Mouse (Mus musculus) heart, embryonic 14.5 days (tissue): Measurements from ENCODE around the gene Fam149a. TPM values are rescaled to one million over a fixed set of nuclear protein-coding genes. Genes with fewer than 3 reads are reported as not detected.

Experiments
- ATAC-seq: fragments of 200-750 bp; cut with Nextera tagmentation; 2 replicates; pipeline ENCODE4 v1.8.0; 2017; ENCODE audit warnings: low read depth, moderate TSS enrichment; ENCODE audit not compliant: insufficient number of reproducible peaks, insufficient read depth, low FRiP score
- H3K27ac ChIP-seq, 2 experiments: fragments of 200-500 bp in 1 of 2; fragments of 300-500 bp in 1 of 2; sonication (generic) in 1 of 2; replicated peaks in 1 of 2; 2 replicates each; pipeline ENCODE4 v1.5.1; 2012 to 2014; ENCODE audit warnings: low read depth in 2 of 2, low read length in 2 of 2, control low read depth in 1 of 2, mild to moderate bottlenecking in 1 of 2, mixed read lengths in 1 of 2; ENCODE audit not compliant: control insufficient read depth in 1 of 2, insufficient read depth in 1 of 2
- H3K27me3 ChIP-seq: fragments of 300-500 bp; sonication (generic); 2 replicates; pipeline ENCODE4 v1.6.1; 2014; ENCODE audit warnings: mild to moderate bottlenecking, low read length, control low read depth; ENCODE audit not compliant: control insufficient read depth, insufficient read depth
- H3K36me3 ChIP-seq: fragments of 300-500 bp; sonication (generic); 2 replicates; pipeline ENCODE4 v1.6.1; 2014; ENCODE audit warnings: mild to moderate bottlenecking, control low read depth, low read length, mixed read lengths; ENCODE audit not compliant: control insufficient read depth, insufficient read depth
- H3K4me1 ChIP-seq, 2 experiments: fragments of 200-500 bp in 1 of 2; fragments of 300-500 bp in 1 of 2; sonication (generic) in 1 of 2; 2 replicates each; pipeline ENCODE4 v1.6.1; 2012 to 2014; ENCODE audit warnings: low read length in 2 of 2, control low read depth in 1 of 2, mixed read lengths in 1 of 2; ENCODE audit not compliant: control insufficient read depth in 2 of 2, insufficient read depth in 2 of 2
- H3K4me2 ChIP-seq: fragments of 300-500 bp; sonication (generic); 2 replicates; pipeline ENCODE4 v1.6.1; 2014; ENCODE audit warnings: mild to moderate bottlenecking, low read length
- H3K4me3 ChIP-seq, 2 experiments: fragments of 200-500 bp in 1 of 2; fragments of 300-500 bp in 1 of 2; sonication (generic) in 1 of 2; 2 replicates each; pipeline ENCODE4 v1.5.1; 2012 to 2014; ENCODE audit warnings: low read length in 2 of 2, mild to moderate bottlenecking in 2 of 2, control low read depth in 1 of 2, low read depth in 1 of 2, moderate library complexity in 1 of 2; ENCODE audit not compliant: control insufficient read depth in 1 of 2, insufficient read depth in 1 of 2
- H3K9ac ChIP-seq: fragments of 300-500 bp; sonication (generic); 2 replicates; pipeline ENCODE4 v1.6.1; 2014; ENCODE audit warnings: mild to moderate bottlenecking, low read length
- H3K9me3 ChIP-seq: fragments of 300-500 bp; sonication (generic); 2 replicates; pipeline ENCODE4 v1.6.1; 2016; ENCODE audit warnings: low read length, control low read depth; ENCODE audit not compliant: control insufficient read depth
- WGBS: fragments of 180-500 bp; shearing (Covaris S2); extraction: QIAGEN DNeasy Blood & Tissue Kit; methylation state at CpG from one replicate; pipeline ENCODE4 v1.1.7; 2014; 5-methylcytosine and 5-hydroxymethylcytosine counted together
- polyA plus RNA-seq: library from polyadenylated mRNA; unstranded; fragments of >200 nt; fragmentation: Nextera tagmentation; extraction: Ambion mirVana; gene quantifications from 2 replicates; pipeline ENCODE4 v1.2.1, GENCODE M21; 2014

The Fam149a gene
- polyA plus RNA-seq, 1 experiment from 2014 or later = 3.6 TPM

- under 1% methylated on average over 38 of the region's 38 CpGs for WGBS
- ATAC-seq = 0 out of 2 replicates have a peak, but pooled peaks have one; percentile 9
- Histone ChIP-seq H3K36me3 (no peaks in the 10 kb centered on the region), H3K27ac (no peak overlapping the region), H3K4me1 (peaks cover 6 to 11% of the 10 kb centered on the region in 2 experiments; a peak in 3 of 4 replicates), H3K27me3 (peaks cover 15% of the 10 kb centered on the region; the same call in 1 of the 2 replicates), H3K9me3 (no peaks in the 10 kb centered on the region), H3K4me3 (peak overlapping the region; percentile 30 to 39), H3K4me2 (peak overlapping the region; percentile 81), H3K9ac (peak overlapping the region; percentile 51)
These were observed 772 bp downstream of the Fam149a start for GRCm38 (mm10) chr8:45381075-45381962.

GRCm38 (mm10) chr8:45380598-45380997 is 1.5 kb downstream of the Fam149a start:
- Histone ChIP-seq H3K9me3 (no peaks in the 10 kb centered on the region), H3K27ac (no peak overlapping the region), H3K36me3 (no peaks in the 10 kb centered on the region), H3K9ac (no peak overlapping the region), H3K4me3 (no peak overlapping the region), H3K4me1 (peaks cover 6 to 11% of the 10 kb centered on the region in 2 experiments; a peak in 3 of 4 replicates), H3K4me2 (peak overlapping the region; percentile 81), H3K27me3 (peaks cover 15% of the 10 kb centered on the region; the same call in 1 of the 2 replicates)
- no peak for ATAC-seq
- WGBS = 21% methylated on average over 4 of the region's 4 CpGs

DNA sequence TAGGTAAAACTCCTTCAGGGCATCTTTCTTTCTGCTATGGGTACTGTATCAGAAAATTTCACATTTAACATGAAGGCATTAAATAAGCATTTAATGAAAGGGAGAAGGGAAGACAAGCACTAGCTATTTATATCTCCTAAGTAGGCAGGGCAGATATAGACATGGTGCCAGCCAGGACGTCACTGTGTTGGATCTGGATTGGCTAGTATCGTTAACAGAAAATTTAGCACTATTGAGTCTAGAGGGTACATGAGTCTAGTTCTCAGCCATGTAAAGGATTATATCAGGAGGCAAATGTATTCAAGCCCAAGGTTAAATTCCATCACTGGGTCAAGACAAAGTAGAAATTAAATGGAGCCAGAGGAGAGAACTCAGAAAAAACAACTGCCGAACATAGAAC is 8.0 kb downstream of the Fam149a start:
- WGBS = 42% methylated on average over 3 of the region's 3 CpGs

GRCm38 (mm10) chr8:45367154-45367553 is 14.9 kb downstream of the Fam149a start:
- no peak overlapping the region for H3K27ac ChIP-seq
- no peaks in the 10 kb centered on the region for H3K36me3 ChIP-seq
- H3K9ac ChIP-seq = no peak overlapping the region
- no peak for ATAC-seq
- H3K4me2 ChIP-seq = no peak overlapping the region
- H3K9me3 ChIP-seq = no peaks in the 10 kb centered on the region
- 0 out of 4 replicates have a peak, but pooled peaks cover 0 to 2% of the 10 kb centered on the region in 2 experiments for H3K4me1 ChIP-seq
- 69% methylated on average over 1 of the region's 1 CpGs for WGBS
- no peaks in the 10 kb centered on the region for H3K27me3 ChIP-seq
- H3K4me3 ChIP-seq = no peak overlapping the region

More for the DNA sequence above, 8.0 kb downstream of the Fam149a start:
- no peaks in the 10 kb centered on the region for H3K27me3 ChIP-seq
- no peak overlapping the region for H3K4me2 ChIP-seq
- H3K9ac ChIP-seq = no peak overlapping the region
- ATAC-seq = no peak
- H3K27ac ChIP-seq = no peak overlapping the region
- 0 out of 4 replicates have a peak, but pooled peaks cover 0 to 4% of the 10 kb centered on the region in 2 experiments for H3K4me1 ChIP-seq
- H3K36me3 ChIP-seq = no peaks in the 10 kb centered on the region
- no peak overlapping the region for H3K4me3 ChIP-seq
- no peaks in the 10 kb centered on the region for H3K9me3 ChIP-seq

GRCm38 (mm10) chr8:45363220-45363619 is 18.9 kb downstream of the Fam149a start:
- H3K4me3 ChIP-seq = no peak overlapping the region
- 0 out of 4 replicates have a peak, but pooled peaks cover 0 to 3% of the 10 kb centered on the region in 2 experiments for H3K4me1 ChIP-seq
- no peak overlapping the region for H3K27ac ChIP-seq
- no peak overlapping the region for H3K4me2 ChIP-seq
- H3K27me3 ChIP-seq = no peaks in the 10 kb centered on the region
- H3K36me3 ChIP-seq = no peaks in the 10 kb centered on the region
- no peak for ATAC-seq
- WGBS = 72% methylated on average over 1 of the region's 1 CpGs
- no peaks in the 10 kb centered on the region for H3K9me3 ChIP-seq
- H3K9ac ChIP-seq = no peak overlapping the region

- no peak overlapping the region for H3K27ac ChIP-seq
- no peaks in the 10 kb centered on the region for H3K9me3 ChIP-seq
- 0 out of 4 replicates have a peak, but pooled peaks cover 0 to 8% of the 10 kb centered on the region in 2 experiments for H3K4me1 ChIP-seq
- no peak for ATAC-seq
- WGBS = 58% methylated on average over 6 of the region's 6 CpGs
- no peaks in the 10 kb centered on the region for H3K27me3 ChIP-seq
- H3K4me3 ChIP-seq = no peak overlapping the region
- H3K36me3 ChIP-seq = no peaks in the 10 kb centered on the region
- no peak overlapping the region for H3K9ac ChIP-seq
- H3K4me2 ChIP-seq = no peak overlapping the region
These were observed 19.8 kb downstream of the Fam149a start for GRCm38 (mm10) chr8:45362323-45362722.

DNA sequence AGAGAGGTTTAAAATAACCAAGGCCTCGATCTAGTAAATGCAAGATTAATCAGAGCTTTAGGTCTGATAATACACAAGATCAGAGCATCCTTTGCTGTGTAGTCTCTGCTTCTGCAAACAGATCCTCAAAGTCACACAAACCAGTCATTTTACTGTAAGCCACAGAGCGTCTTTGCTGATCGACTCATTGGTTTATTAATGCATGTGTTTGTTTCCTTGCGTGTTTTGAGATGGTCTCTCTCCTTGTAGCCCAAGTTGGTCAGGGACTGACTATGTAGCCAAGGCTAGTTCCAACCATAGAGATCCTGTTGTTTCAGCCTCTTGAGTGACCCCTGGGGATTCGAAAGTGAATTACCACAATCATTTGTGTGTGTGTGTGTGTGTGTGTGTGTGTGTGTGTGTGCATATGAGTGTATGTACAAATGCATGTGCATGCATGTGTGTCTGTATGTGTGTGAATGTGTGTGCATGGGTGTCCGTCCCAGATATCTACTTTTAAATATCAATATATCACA is 22.9 kb downstream of the Fam149a start:
- no peak overlapping the region for H3K9ac ChIP-seq
- no peak for ATAC-seq

More for the DNA sequence above, 22.9 kb downstream of the Fam149a start:
- Histone ChIP-seq H3K27me3 (no peaks in the 10 kb centered on the region), H3K4me3 (peak overlapping the region in 1 of 2 experiments; percentile 74; a peak in 2 of 4 replicates), H3K36me3 (no peaks in the 10 kb centered on the region), H3K9me3 (no peaks in the 10 kb centered on the region), H3K4me2 (peak overlapping the region; percentile 85), H3K27ac (no peak overlapping the region), H3K4me1 (0 out of 4 replicates have a peak, but pooled peaks cover 0 to 6% of the 10 kb centered on the region in 2 experiments)
- 78% methylated on average over 6 of the region's 6 CpGs for WGBS
